ENCODE assay signal across 11 mouse cellular contexts in genomic region chr6:94620801-94621301, GRCm38 (mm10).
DNase-seq lines count a peak whose midpoint lies in the region; ATAC-seq and TF ChIP-seq lines count a peak whose summit lies in the region.
"Had no signal": no experiment of that assay in that cellular context is flagged by ENCODE, and none has a peak within 500 bp of the region (broad histone marks: within the 10 kb centered on the region; RNA-seq: fewer than 3 reads in every experiment).

No protein-coding gene starts in this region.

- ATAC-seq in limb, embryonic 13.5 days (ENCODE audit: low FRiP score, low read depth), result no peak
- no peak for ATAC-seq in neural tube, embryonic 15.5 days (ENCODE audit: low FRiP score)
- ATAC-seq: midbrain, embryonic 16.5 days had no signal

- no peak for TF ChIP-seq POLR2A in thymus, adult 2 months (IDR thresholded peaks at IDR 0.05; ENCODE audit: control insufficient read depth, extremely low read depth, insufficient read depth, low read length, poor library complexity)

- WGBS in limb, embryonic 13.5 days, result 78% methylated on average over 9 of the region's 9 CpGs
- whole genome bisulfite sequencing in thymus, adult 2 months, result 93% methylated on average over 9 of the region's 9 CpGs
- WGBS in neural tube, embryonic 15.5 days, result 86% methylated on average over 9 of the region's 9 CpGs

- H3K27ac ChIP-seq in limb, embryonic 13.5 days, result no peak overlapping the region
- H3K27ac ChIP-seq in thymus, adult 2 months (ENCODE audit: control insufficient read depth, insufficient read depth, low read length), result no peak overlapping the region
- H3K27ac ChIP-seq in neural tube, embryonic 15.5 days (replicated peaks), result no peak overlapping the region
- H3K27ac ChIP-seq: kidney, postnatal 0 days had no signal

- no peak overlapping the region for H3K4me2 ChIP-seq in limb, embryonic 13.5 days (replicated peaks)
- no peak overlapping the region for H3K4me2 ChIP-seq in neural tube, embryonic 15.5 days
- H3K4me2 ChIP-seq: lung, embryonic 14.5 days had no signal

- no peak overlapping the region for H3K4me3 ChIP-seq in limb, embryonic 13.5 days
- H3K4me3 ChIP-seq in thymus, adult 2 months (ENCODE audit: control insufficient read depth, insufficient read depth, low read length), result no peak overlapping the region
- H3K4me3 ChIP-seq in neural tube, embryonic 15.5 days (replicated peaks), result no peak overlapping the region

- H3K27me3 ChIP-seq in limb, embryonic 13.5 days, result peaks cover 17% of the 10 kb centered on the region; the same call in 1 of the 2 replicates
- no peaks in the 10 kb centered on the region for H3K27me3 ChIP-seq in thymus, adult 2 months (ENCODE audit: control insufficient read depth, insufficient read depth, low read length)
- H3K27me3 ChIP-seq in neural tube, embryonic 15.5 days (replicated peaks), result no peaks in the 10 kb centered on the region

- 0 out of 2 replicates have a peak overlapping the region, but pooled peaks have one; percentile 0 for H3K9ac ChIP-seq in limb, embryonic 13.5 days
- no peak overlapping the region for H3K9ac ChIP-seq in neural tube, embryonic 15.5 days (replicated peaks)
- H3K9ac ChIP-seq: lung, embryonic 14.5 days had no signal

- H3K9me3 ChIP-seq in limb, embryonic 13.5 days, result no peaks in the 10 kb centered on the region
- no peaks in the 10 kb centered on the region for H3K9me3 ChIP-seq in neural tube, embryonic 15.5 days (replicated peaks)
- H3K9me3 ChIP-seq: G1E had no signal

- peaks cover 96% of the 10 kb centered on the region for H3K36me3 ChIP-seq in limb, embryonic 13.5 days
- H3K36me3 ChIP-seq in thymus, adult 2 months (ENCODE audit: control insufficient read depth, insufficient read depth, low read length), result peaks cover 42% of the 10 kb centered on the region
- peaks cover 27% of the 10 kb centered on the region for H3K36me3 ChIP-seq in neural tube, embryonic 15.5 days

- peak; percentile 44 for DNase-seq in lung, postnatal 10 days
- no peak for DNase-seq in lung, postnatal 25 days (ENCODE audit: low spot score)
- DNase-seq in fibroblast of lung, adult 2 months (ENCODE audit: low read depth), result peak; percentile 48
- DNase-seq in heart, adult 8-10 months (ENCODE audit: low spot score), result peak; percentile 70
- no peak for DNase-seq in thymus, adult 2 months
- DNase-seq: lung, embryonic 14.5 days had no signal

- H3K4me1 ChIP-seq in limb, embryonic 13.5 days, result peaks cover 31% of the 10 kb centered on the region
- H3K4me1 ChIP-seq in thymus, adult 2 months (replicated peaks; ENCODE audit: control insufficient read depth, insufficient read depth, low read length), result peaks cover 5% of the 10 kb centered on the region
- peaks cover 6% of the 10 kb centered on the region for H3K4me1 ChIP-seq in neural tube, embryonic 15.5 days

- no peak for TF ChIP-seq CTCF in thymus, adult 2 months (IDR thresholded peaks at IDR 0.05; ENCODE audit: borderline replicate concordance, control insufficient read depth, extremely low read depth, insufficient read depth, low read length, poor library complexity)

Comparison
In these comparisons a context has a peak if more than half of its experiments do, and no peak if none do; other contexts are left out.
1. DNase-seq: peak in lung, postnatal 10 days (single experiment), fibroblast of lung, adult 2 months (single experiment) and heart, adult 8-10 months (single experiment); none in lung, postnatal 25 days (single experiment) and thymus, adult 2 months (single experiment).